Mouse (Mus musculus): Measurements from ENCODE around the gene Bcas1. TPM values are rescaled to one million over a fixed set of nuclear protein-coding genes. Genes with fewer than 3 reads are reported as not detected.

Gene Bcas1
- polyA plus RNA-seq, 1 experiment from 2014 or later = not detected

DNA sequence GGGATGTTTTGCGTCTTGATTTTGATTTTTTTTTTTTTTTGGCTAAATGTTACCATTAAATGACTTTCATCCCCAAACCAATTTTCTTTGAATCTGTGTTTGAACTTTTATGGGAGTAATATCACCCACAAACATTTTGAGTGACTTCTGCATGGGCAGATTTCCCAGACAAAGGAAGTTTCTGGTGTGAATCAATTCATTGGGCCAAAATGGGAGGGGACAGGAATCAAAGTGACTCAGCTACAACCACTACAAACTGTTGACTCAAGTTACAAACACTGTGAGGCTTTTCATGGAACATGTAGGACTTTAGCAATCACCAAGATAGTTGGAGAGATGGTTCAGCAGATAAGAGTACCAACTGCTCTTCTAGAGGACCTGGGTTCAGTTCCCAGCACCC, 42.9 kb downstream of the Bcas1 start:
- 97% methylated on average over 1 of the region's 1 CpGs for whole genome bisulfite sequencing
- Histone ChIP-seq H3K4me1 (ENCODE audit: control insufficient read depth, insufficient read depth, low read length) (no peaks in the 10 kb centered on the region), H3K27ac (ENCODE audit: low read depth, low read length) (no peak overlapping the region), H3K4me3 (ENCODE audit: low read length) (no peak overlapping the region), H3K9me3 (ENCODE audit: control insufficient read depth, low read length) (no peaks in the 10 kb centered on the region), H3K9ac (ENCODE audit: low read depth, low read length) (no peak overlapping the region), H3K27me3 (ENCODE audit: control insufficient read depth, insufficient read depth, low read length) (no peaks in the 10 kb centered on the region), H3K4me2 (replicated peaks; ENCODE audit: low read depth, low read length) (no peak overlapping the region), H3K36me3 (ENCODE audit: control insufficient read depth, insufficient read depth, low read length) (no peaks in the 10 kb centered on the region)
- no peak for ATAC-seq (ENCODE audit: low FRiP score, low TSS enrichment)

DNA sequence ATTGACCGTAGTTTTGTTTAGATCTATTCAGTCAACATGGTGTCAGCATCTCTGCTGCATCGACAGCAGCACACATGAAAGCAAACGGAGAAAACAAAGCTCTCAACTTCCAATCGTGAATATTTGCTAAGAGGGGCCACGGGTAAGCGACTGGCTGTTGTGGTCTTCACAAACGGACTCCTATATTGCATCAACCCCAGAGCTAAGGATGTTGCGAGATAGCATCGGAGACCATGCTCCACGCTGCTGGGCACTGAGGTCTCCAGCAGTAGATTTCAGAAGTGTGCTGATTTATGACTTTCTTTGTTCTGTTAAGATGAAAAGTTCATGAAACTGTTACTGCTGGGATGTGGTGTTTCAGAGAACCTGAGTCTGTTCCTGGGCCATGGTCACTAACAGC, 54.3 kb downstream of the Bcas1 start:
- no peaks in the 10 kb centered on the region for H3K36me3 ChIP-seq (ENCODE audit: control insufficient read depth, insufficient read depth, low read length)
- no peak overlapping the region for H3K4me2 ChIP-seq (replicated peaks; ENCODE audit: low read depth, low read length)
- ATAC-seq (ENCODE audit: low FRiP score, low TSS enrichment) = no peak
- no peaks in the 10 kb centered on the region for H3K9me3 ChIP-seq (ENCODE audit: control insufficient read depth, low read length)
- H3K4me1 ChIP-seq (ENCODE audit: control insufficient read depth, insufficient read depth, low read length) = no peaks in the 10 kb centered on the region
- WGBS = 86% methylated on average over 10 of the region's 10 CpGs
- no peaks in the 10 kb centered on the region for H3K27me3 ChIP-seq (ENCODE audit: control insufficient read depth, insufficient read depth, low read length)
- H3K4me3 ChIP-seq (ENCODE audit: low read length) = no peak overlapping the region
- no peak overlapping the region for H3K9ac ChIP-seq (ENCODE audit: low read depth, low read length)
- no peak overlapping the region for H3K27ac ChIP-seq (ENCODE audit: low read depth, low read length)

DNA sequence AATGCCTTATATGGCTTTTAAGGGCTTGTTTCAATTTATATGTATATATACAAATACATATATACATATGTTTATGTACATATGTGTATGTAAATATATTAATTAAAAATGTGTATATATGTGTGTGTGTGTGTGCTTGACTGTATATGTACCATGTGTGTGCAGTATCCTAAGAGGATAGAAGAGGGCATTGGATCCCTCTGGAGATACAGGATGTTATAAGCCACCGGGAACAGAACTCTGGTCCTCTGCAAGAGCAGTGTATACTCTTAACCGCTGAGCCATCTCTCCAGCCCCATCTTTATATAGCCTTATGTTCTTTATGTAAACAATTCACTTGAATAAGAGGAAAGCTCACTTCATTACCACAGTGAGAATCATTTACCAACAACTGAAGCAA, 62.0 kb downstream of the Bcas1 start:
- Histone ChIP-seq H3K4me2 (replicated peaks; ENCODE audit: low read depth, low read length) (no peak overlapping the region), H3K9ac (ENCODE audit: low read depth, low read length) (no peak overlapping the region), H3K4me1 (ENCODE audit: control insufficient read depth, insufficient read depth, low read length) (no peaks in the 10 kb centered on the region), H3K9me3 (ENCODE audit: control insufficient read depth, low read length) (no peaks in the 10 kb centered on the region), H3K27ac (ENCODE audit: low read depth, low read length) (no peak overlapping the region), H3K36me3 (ENCODE audit: control insufficient read depth, insufficient read depth, low read length) (no peaks in the 10 kb centered on the region), H3K27me3 (ENCODE audit: control insufficient read depth, insufficient read depth, low read length) (no peaks in the 10 kb centered on the region), H3K4me3 (ENCODE audit: low read length) (no peak overlapping the region)
- 90% methylated on average over 2 of the region's 2 CpGs for WGBS
- ATAC-seq (ENCODE audit: low FRiP score, low TSS enrichment) = no peak

DNA sequence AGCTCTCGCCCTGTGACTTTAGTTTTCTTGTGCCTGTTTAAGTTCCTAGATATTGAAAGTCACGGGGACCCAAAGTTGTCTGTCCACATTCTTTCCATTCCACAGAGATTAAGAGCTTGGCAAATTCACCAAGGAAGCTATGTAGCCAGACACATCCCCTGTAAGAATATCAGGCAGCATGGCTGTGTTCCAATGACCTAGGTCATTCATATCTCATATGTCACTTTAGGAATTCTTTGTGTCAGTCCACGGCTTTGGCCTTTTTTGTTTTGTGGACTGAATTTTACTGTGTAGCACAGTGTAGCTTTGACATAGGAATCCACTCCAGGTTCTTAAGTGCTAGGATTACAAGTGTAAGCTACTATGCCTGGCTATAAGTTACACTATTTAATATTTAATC, 62.4 kb downstream of the Bcas1 start:
- Histone ChIP-seq H3K4me1 (ENCODE audit: control insufficient read depth, insufficient read depth, low read length) (no peaks in the 10 kb centered on the region), H3K9ac (ENCODE audit: low read depth, low read length) (no peak overlapping the region), H3K4me2 (replicated peaks; ENCODE audit: low read depth, low read length) (no peak overlapping the region), H3K27ac (ENCODE audit: low read depth, low read length) (no peak overlapping the region), H3K4me3 (ENCODE audit: low read length) (no peak overlapping the region), H3K36me3 (ENCODE audit: control insufficient read depth, insufficient read depth, low read length) (no peaks in the 10 kb centered on the region), H3K27me3 (ENCODE audit: control insufficient read depth, insufficient read depth, low read length) (no peaks in the 10 kb centered on the region), H3K9me3 (ENCODE audit: control insufficient read depth, low read length) (no peaks in the 10 kb centered on the region)
- 64% methylated on average over 3 of the region's 3 CpGs for WGBS
- ATAC-seq (ENCODE audit: low FRiP score, low TSS enrichment) = no peak

DNA sequence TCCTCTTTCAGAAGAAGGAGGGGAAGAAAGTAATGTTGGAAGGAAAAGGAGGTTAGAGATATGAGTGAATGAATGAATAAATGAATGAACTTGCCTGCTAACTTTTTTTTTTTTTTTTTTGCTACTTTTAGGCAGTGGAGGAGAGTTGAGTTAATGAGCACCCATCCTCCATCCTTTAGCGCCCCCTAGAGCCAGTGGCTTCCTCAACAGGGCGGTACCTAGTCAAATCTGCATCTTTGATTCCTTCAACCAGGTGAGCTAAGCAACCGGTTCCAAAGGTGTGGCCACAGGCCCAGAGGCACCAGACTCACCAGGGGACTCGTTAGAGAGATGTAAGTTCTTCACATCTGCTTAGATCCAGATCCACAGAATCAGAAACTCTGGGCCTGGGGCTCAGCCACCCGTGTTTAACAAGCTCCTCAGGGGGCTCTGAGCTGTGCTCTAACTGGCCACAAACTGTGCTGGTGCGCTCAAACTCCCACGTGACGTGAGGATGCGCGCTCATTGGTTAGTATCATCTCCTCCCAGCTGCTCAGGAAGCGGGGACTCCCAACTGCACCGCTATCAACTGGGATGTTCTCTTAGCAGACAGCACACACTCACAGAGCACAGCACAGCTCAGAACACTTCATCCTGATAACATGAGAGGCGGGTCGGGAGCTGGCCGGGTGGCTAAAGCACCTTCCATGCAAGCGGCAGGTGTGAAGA, 70.8 kb downstream of the Bcas1 start:
- WGBS = 63% methylated on average over 16 of the region's 16 CpGs
- no peak for ATAC-seq (ENCODE audit: low FRiP score, low TSS enrichment)
- no peaks in the 10 kb centered on the region for H3K4me1 ChIP-seq (ENCODE audit: control insufficient read depth, insufficient read depth, low read length)

DNA sequence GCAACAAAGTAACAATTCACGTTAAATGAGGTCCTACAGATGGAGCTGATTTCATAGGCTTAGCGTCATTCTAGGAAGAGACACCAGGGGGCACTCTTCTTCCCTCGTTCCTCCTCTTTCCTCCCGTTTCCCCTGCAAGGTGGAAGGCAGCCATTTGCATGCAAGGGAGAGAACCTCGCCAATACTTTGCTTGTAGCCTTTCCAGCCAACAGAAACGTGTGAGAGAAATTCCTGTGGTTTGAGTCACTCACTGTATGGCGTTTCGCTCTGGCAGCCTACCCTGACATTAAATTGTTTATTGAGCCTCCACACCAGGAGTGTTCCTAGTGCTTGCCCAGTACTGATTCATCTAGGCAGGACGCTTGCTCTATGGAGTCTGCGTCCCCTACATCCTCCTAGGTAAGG, 72.7 kb downstream of the Bcas1 start:
- Histone ChIP-seq H3K27ac (ENCODE audit: low read depth, low read length) (no peak overlapping the region), H3K36me3 (ENCODE audit: control insufficient read depth, insufficient read depth, low read length) (no peaks in the 10 kb centered on the region), H3K9me3 (ENCODE audit: control insufficient read depth, low read length) (no peaks in the 10 kb centered on the region), H3K4me1 (ENCODE audit: control insufficient read depth, insufficient read depth, low read length) (no peaks in the 10 kb centered on the region), H3K4me2 (replicated peaks; ENCODE audit: low read depth, low read length) (peak overlapping the region; percentile 28; the same call in 1 of the 2 replicates), H3K4me3 (ENCODE audit: low read length) (peak overlapping the region; percentile 11; the same call in 1 of the 2 replicates), H3K9ac (ENCODE audit: low read depth, low read length) (no peak overlapping the region), H3K27me3 (ENCODE audit: control insufficient read depth, insufficient read depth, low read length) (no peaks in the 10 kb centered on the region)
- ATAC-seq (ENCODE audit: low FRiP score, low TSS enrichment) = peak; percentile 38; the same call in 1 of the 2 replicates
- WGBS = 16% methylated on average over 10 of the region's 10 CpGs

More for the DNA sequence above, 70.8 kb downstream of the Bcas1 start:
- Histone ChIP-seq H3K4me3 (ENCODE audit: low read length) (no peak overlapping the region), H3K9ac (ENCODE audit: low read depth, low read length) (no peak overlapping the region), H3K4me2 (replicated peaks; ENCODE audit: low read depth, low read length) (no peak overlapping the region), H3K27ac (ENCODE audit: low read depth, low read length) (no peak overlapping the region), H3K36me3 (ENCODE audit: control insufficient read depth, insufficient read depth, low read length) (no peaks in the 10 kb centered on the region), H3K9me3 (ENCODE audit: control insufficient read depth, low read length) (no peaks in the 10 kb centered on the region), H3K27me3 (ENCODE audit: control insufficient read depth, insufficient read depth, low read length) (no peaks in the 10 kb centered on the region)

DNA sequence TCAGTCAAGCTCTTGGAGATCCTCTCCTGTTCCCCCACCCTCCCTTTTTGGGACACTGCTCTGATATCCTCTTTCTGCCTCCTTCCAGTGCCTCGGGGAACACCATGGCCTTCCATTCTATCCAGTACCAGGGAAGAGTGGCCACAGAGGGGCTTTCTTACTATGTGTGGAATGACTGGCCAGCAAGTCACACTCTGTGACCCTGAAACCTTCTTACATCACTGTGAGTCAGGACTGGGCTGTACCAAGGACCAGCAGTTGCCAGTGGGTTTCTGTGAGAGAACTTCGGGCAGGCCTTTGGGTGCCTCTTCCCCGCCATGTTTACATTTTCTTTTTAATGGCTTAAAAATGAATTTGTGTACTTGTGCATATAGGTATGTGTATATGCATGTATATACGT, 75.4 kb downstream of the Bcas1 start:
- no peaks in the 10 kb centered on the region for H3K27me3 ChIP-seq (ENCODE audit: control insufficient read depth, insufficient read depth, low read length)
- no peaks in the 10 kb centered on the region for H3K36me3 ChIP-seq (ENCODE audit: control insufficient read depth, insufficient read depth, low read length)
- no peak for ATAC-seq (ENCODE audit: low FRiP score, low TSS enrichment)
- no peaks in the 10 kb centered on the region for H3K4me1 ChIP-seq (ENCODE audit: control insufficient read depth, insufficient read depth, low read length)
- no peak overlapping the region for H3K4me2 ChIP-seq (replicated peaks; ENCODE audit: low read depth, low read length)
- no peak overlapping the region for H3K4me3 ChIP-seq (ENCODE audit: low read length)
- WGBS = 86% methylated on average over 4 of the region's 4 CpGs
- H3K9me3 ChIP-seq (ENCODE audit: control insufficient read depth, low read length) = no peaks in the 10 kb centered on the region
- H3K27ac ChIP-seq (ENCODE audit: low read depth, low read length) = no peak overlapping the region
- H3K9ac ChIP-seq (ENCODE audit: low read depth, low read length) = no peak overlapping the region

DNA sequence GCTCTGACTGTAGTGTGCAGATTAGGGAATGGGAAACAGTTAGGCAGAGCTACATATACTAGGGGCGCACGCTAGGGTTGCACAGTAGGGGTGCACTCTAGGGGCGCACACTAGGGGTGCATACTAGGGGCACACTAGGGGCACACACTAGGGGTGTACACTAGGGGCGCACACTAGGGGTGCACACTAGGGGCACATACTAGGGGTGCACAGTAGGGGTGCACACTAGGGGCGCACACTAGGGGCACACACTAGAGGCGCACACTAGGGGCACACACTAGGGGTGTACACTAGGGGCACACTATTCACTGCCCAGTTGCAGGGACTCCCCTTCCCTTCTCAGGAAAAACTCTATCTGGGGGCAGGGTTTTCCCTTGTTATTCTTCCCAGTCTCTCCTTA, 75.8 kb downstream of the Bcas1 start:
- no peaks in the 10 kb centered on the region for H3K36me3 ChIP-seq (ENCODE audit: control insufficient read depth, insufficient read depth, low read length)
- no peaks in the 10 kb centered on the region for H3K9me3 ChIP-seq (ENCODE audit: control insufficient read depth, low read length)
- 91% methylated on average over 6 of the region's 6 CpGs for WGBS
- H3K9ac ChIP-seq (ENCODE audit: low read depth, low read length) = no peak overlapping the region
- no peak overlapping the region for H3K4me2 ChIP-seq (replicated peaks; ENCODE audit: low read depth, low read length)
- ATAC-seq (ENCODE audit: low FRiP score, low TSS enrichment) = no peak
- H3K4me3 ChIP-seq (ENCODE audit: low read length) = no peak overlapping the region
- H3K27ac ChIP-seq (ENCODE audit: low read depth, low read length) = no peak overlapping the region
- no peaks in the 10 kb centered on the region; the same call in 1 of the 2 replicates for H3K4me1 ChIP-seq (ENCODE audit: control insufficient read depth, insufficient read depth, low read length)
- no peaks in the 10 kb centered on the region for H3K27me3 ChIP-seq (ENCODE audit: control insufficient read depth, insufficient read depth, low read length)

DNA sequence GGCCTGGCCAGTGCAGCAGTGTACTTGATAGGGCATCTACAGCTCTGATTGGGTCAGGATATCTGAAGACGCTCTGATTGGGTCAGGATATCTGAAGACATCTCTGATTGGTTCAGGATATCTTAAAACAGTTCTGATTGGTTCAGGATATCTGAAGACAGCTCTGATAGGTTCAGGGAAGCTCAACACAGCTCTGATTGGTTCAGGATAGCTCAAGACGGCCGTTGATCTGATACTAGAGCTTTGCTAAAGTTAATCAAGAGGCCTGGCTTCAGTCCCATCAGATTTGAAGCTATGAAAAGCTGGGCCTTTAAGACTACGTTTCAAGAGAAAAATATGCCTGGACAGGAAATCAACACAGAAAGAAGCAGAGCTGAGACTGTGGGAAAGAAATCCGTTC, 77.9 kb downstream of the Bcas1 start:
- no peak overlapping the region for H3K4me3 ChIP-seq (ENCODE audit: low read length)
- 73% methylated on average over 5 of the region's 5 CpGs for WGBS
- ATAC-seq (ENCODE audit: low FRiP score, low TSS enrichment) = no peak
- no peaks in the 10 kb centered on the region for H3K27me3 ChIP-seq (ENCODE audit: control insufficient read depth, insufficient read depth, low read length)
- peaks cover 20% of the 10 kb centered on the region for H3K4me1 ChIP-seq (ENCODE audit: control insufficient read depth, insufficient read depth, low read length)
- no peak overlapping the region for H3K9ac ChIP-seq (ENCODE audit: low read depth, low read length)
- no peaks in the 10 kb centered on the region for H3K9me3 ChIP-seq (ENCODE audit: control insufficient read depth, low read length)
- no peaks in the 10 kb centered on the region for H3K36me3 ChIP-seq (ENCODE audit: control insufficient read depth, insufficient read depth, low read length)
- no peak overlapping the region for H3K4me2 ChIP-seq (replicated peaks; ENCODE audit: low read depth, low read length)
- H3K27ac ChIP-seq (ENCODE audit: low read depth, low read length) = no peak overlapping the region
